Mouse (Mus musculus): ENCODE measurements around the gene Brd3. TPM values are rescaled to one million over a fixed set of nuclear protein-coding genes. Genes with fewer than 3 reads are reported as not detected.
"Not testable (repeated sequence)": the region's sequence is repeated elsewhere in the genome, so short reads cannot be mapped to it uniquely, and the experiment has no call there.

The Brd3 gene
- polyA plus RNA-seq, 1 experiment from 2014 or later = 116 TPM

GRCm38 (mm10) chr2:27516289-27516688 lies 8.8 kb upstream of the Brd3 start:
- peaks cover 24% of the 10 kb centered on the region for H3K4me1 ChIP-seq (ENCODE audit: control insufficient read depth, insufficient read depth, low read length)
- H3K4me2 ChIP-seq = peak overlapping the region; percentile 97
- H3K27me3 ChIP-seq (ENCODE audit: control insufficient read depth, insufficient read depth, low read length) = no peaks in the 10 kb centered on the region
- WGBS (ENCODE audit: insufficient replicate concordance) = 26% methylated on average over 1 of the region's 1 CpGs
- 0 out of 2 replicates have a peak overlapping the region, but pooled peaks have one; percentile 86 for H3K9ac ChIP-seq (ENCODE audit: low read depth, low read length)
- no peak overlapping the region for H3K27ac ChIP-seq (ENCODE audit: low read depth, low read length)
- H3K9me3 ChIP-seq (replicated peaks; ENCODE audit: control insufficient read depth, low read length) = no peaks in the 10 kb centered on the region
- peaks cover 20% of the 10 kb centered on the region for H3K36me3 ChIP-seq (ENCODE audit: control insufficient read depth, insufficient read depth, low read length)
- peak overlapping the region; percentile 74 for H3K4me3 ChIP-seq (ENCODE audit: low read depth, low read length)
- ATAC-seq (replicated peaks; ENCODE audit: insufficient number of reproducible peaks, low FRiP score, low TSS enrichment) = no peak

- WGBS (ENCODE audit: insufficient replicate concordance) = 1% methylated on average over 40 of the region's 40 CpGs
- Histone ChIP-seq H3K27me3 (ENCODE audit: control insufficient read depth, insufficient read depth, low read length) (no peaks in the 10 kb centered on the region), H3K9ac (ENCODE audit: low read depth, low read length) (peak overlapping the region; percentile 86), H3K4me1 (ENCODE audit: control insufficient read depth, insufficient read depth, low read length) (peaks cover 24% of the 10 kb centered on the region), H3K9me3 (replicated peaks; ENCODE audit: control insufficient read depth, low read length) (no peaks in the 10 kb centered on the region), H3K27ac (ENCODE audit: low read depth, low read length) (peak overlapping the region; percentile 90), H3K36me3 (ENCODE audit: control insufficient read depth, insufficient read depth, low read length) (peaks cover 14% of the 10 kb centered on the region), H3K4me3 (ENCODE audit: low read depth, low read length) (peak overlapping the region; percentile 74), H3K4me2 (peak overlapping the region; percentile 97)
- peak; percentile 43 for ATAC-seq (replicated peaks; ENCODE audit: insufficient number of reproducible peaks, low FRiP score, low TSS enrichment)
Observed at GRCm38 (mm10) chr2:27515341-27516166, 8.1 kb upstream of the Brd3 start.

GRCm38 (mm10) chr2:27514639-27515328 lies 7.3 kb upstream of the Brd3 start, which contains the start of gene Wdr5:
Wdr5 (plus strand) TSS chr2:27515157.
- no peaks in the 10 kb centered on the region for H3K27me3 ChIP-seq (ENCODE audit: control insufficient read depth, insufficient read depth, low read length)
- under 1% methylated on average over 57 of the region's 57 CpGs for WGBS (ENCODE audit: insufficient replicate concordance)
- ATAC-seq (replicated peaks; ENCODE audit: insufficient number of reproducible peaks, low FRiP score, low TSS enrichment) = peak; percentile 87
- no peaks in the 10 kb centered on the region for H3K9me3 ChIP-seq (replicated peaks; ENCODE audit: control insufficient read depth, low read length)
- peaks cover 24% of the 10 kb centered on the region for H3K4me1 ChIP-seq (ENCODE audit: control insufficient read depth, insufficient read depth, low read length)
- peak within 1 kb of the TSS; percentile 97 for H3K4me2 ChIP-seq
- peaks cover 11% of the 10 kb centered on the region for H3K36me3 ChIP-seq (ENCODE audit: control insufficient read depth, insufficient read depth, low read length)
- H3K4me3 ChIP-seq (ENCODE audit: low read depth, low read length) = peak within 1 kb of the TSS; percentile 74
- peak within 1 kb of the TSS; percentile 86 for H3K9ac ChIP-seq (ENCODE audit: low read depth, low read length)
- H3K27ac ChIP-seq (ENCODE audit: low read depth, low read length) = peak within 1 kb of the TSS; percentile 90

GRCm38 (mm10) chr2:27513861-27514260 lies 6.4 kb upstream of the Brd3 start:
- 65% methylated on average over 5 of the region's 5 CpGs for WGBS (ENCODE audit: insufficient replicate concordance)
- peak overlapping the region; percentile 90 for H3K27ac ChIP-seq (ENCODE audit: low read depth, low read length)
- no peaks in the 10 kb centered on the region for H3K27me3 ChIP-seq (ENCODE audit: control insufficient read depth, insufficient read depth, low read length)
- peaks cover 5% of the 10 kb centered on the region; the same call in 1 of the 2 replicates for H3K36me3 ChIP-seq (ENCODE audit: control insufficient read depth, insufficient read depth, low read length)
- peak overlapping the region; percentile 97 for H3K4me2 ChIP-seq
- peaks cover 24% of the 10 kb centered on the region for H3K4me1 ChIP-seq (ENCODE audit: control insufficient read depth, insufficient read depth, low read length)
- peak overlapping the region; percentile 86 for H3K9ac ChIP-seq (ENCODE audit: low read depth, low read length)
- no peak for ATAC-seq (replicated peaks; ENCODE audit: insufficient number of reproducible peaks, low FRiP score, low TSS enrichment)
- H3K9me3 ChIP-seq (replicated peaks; ENCODE audit: control insufficient read depth, low read length) = no peaks in the 10 kb centered on the region
- H3K4me3 ChIP-seq (ENCODE audit: low read depth, low read length) = peak overlapping the region; percentile 74

- Histone ChIP-seq H3K9me3 (replicated peaks; ENCODE audit: control insufficient read depth, low read length) (no peaks in the 10 kb centered on the region), H3K27me3 (ENCODE audit: control insufficient read depth, insufficient read depth, low read length) (no peaks in the 10 kb centered on the region), H3K4me3 (ENCODE audit: low read depth, low read length) (no peak overlapping the region), H3K9ac (ENCODE audit: low read depth, low read length) (no peak overlapping the region), H3K36me3 (ENCODE audit: control insufficient read depth, insufficient read depth, low read length) (no peaks in the 10 kb centered on the region), H3K4me2 (no peak overlapping the region), H3K27ac (ENCODE audit: low read depth, low read length) (no peak overlapping the region), H3K4me1 (ENCODE audit: control insufficient read depth, insufficient read depth, low read length) (peaks cover 24% of the 10 kb centered on the region)
- ATAC-seq (replicated peaks; ENCODE audit: insufficient number of reproducible peaks, low FRiP score, low TSS enrichment) = no peak
- WGBS (ENCODE audit: insufficient replicate concordance) = 90% methylated on average over 3 of the region's 3 CpGs
Observed at GRCm38 (mm10) chr2:27512909-27513308, 5.4 kb upstream of the Brd3 start.

- Histone ChIP-seq H3K36me3 (ENCODE audit: control insufficient read depth, insufficient read depth, low read length) (no peaks in the 10 kb centered on the region), H3K27ac (ENCODE audit: low read depth, low read length) (no peak overlapping the region), H3K4me1 (ENCODE audit: control insufficient read depth, insufficient read depth, low read length) (peaks cover 16% of the 10 kb centered on the region), H3K4me2 (no peak overlapping the region), H3K9ac (ENCODE audit: low read depth, low read length) (no peak overlapping the region), H3K4me3 (ENCODE audit: low read depth, low read length) (no peak overlapping the region), H3K27me3 (ENCODE audit: control insufficient read depth, insufficient read depth, low read length) (no peaks in the 10 kb centered on the region), H3K9me3 (replicated peaks; ENCODE audit: control insufficient read depth, low read length) (no peaks in the 10 kb centered on the region)
- no peak for ATAC-seq (replicated peaks; ENCODE audit: insufficient number of reproducible peaks, low FRiP score, low TSS enrichment)
- 92% methylated on average over 7 of the region's 7 CpGs for WGBS (ENCODE audit: insufficient replicate concordance)
Observed at GRCm38 (mm10) chr2:27510706-27511105, 3.2 kb upstream of the Brd3 start.

- peaks cover 25% of the 10 kb centered on the region for H3K4me1 ChIP-seq (ENCODE audit: control insufficient read depth, insufficient read depth, low read length)
- H3K9ac ChIP-seq (ENCODE audit: low read depth, low read length); H3K4me3 ChIP-seq (ENCODE audit: low read depth, low read length); H3K27me3 ChIP-seq (ENCODE audit: control insufficient read depth, insufficient read depth, low read length); H3K4me2 ChIP-seq; H3K36me3 ChIP-seq (ENCODE audit: control insufficient read depth, insufficient read depth, low read length); H3K27ac ChIP-seq (ENCODE audit: low read depth, low read length); H3K9me3 ChIP-seq (replicated peaks; ENCODE audit: control insufficient read depth, low read length); ATAC-seq (replicated peaks; ENCODE audit: insufficient number of reproducible peaks, low FRiP score, low TSS enrichment): not testable (repeated sequence)
- 88% methylated on average over 4 of the region's 4 CpGs for WGBS (ENCODE audit: insufficient replicate concordance)
Observed at GRCm38 (mm10) chr2:27506658-27507057, 804 bp downstream of the Brd3 start.

GRCm38 (mm10) chr2:27505539-27505938 lies 1.9 kb downstream of the Brd3 start:
- no peaks in the 10 kb centered on the region for H3K36me3 ChIP-seq (ENCODE audit: control insufficient read depth, insufficient read depth, low read length)
- H3K4me3 ChIP-seq (ENCODE audit: low read depth, low read length) = no peak overlapping the region
- no peak overlapping the region for H3K9ac ChIP-seq (ENCODE audit: low read depth, low read length)
- H3K4me1 ChIP-seq (ENCODE audit: control insufficient read depth, insufficient read depth, low read length) = peaks cover 25% of the 10 kb centered on the region
- H3K4me2 ChIP-seq = no peak overlapping the region
- 7% methylated on average over 6 of the region's 6 CpGs for WGBS (ENCODE audit: insufficient replicate concordance)
- no peaks in the 10 kb centered on the region for H3K9me3 ChIP-seq (replicated peaks; ENCODE audit: control insufficient read depth, low read length)
- peak; percentile 47; the same call in 1 of the 2 replicates for ATAC-seq (replicated peaks; ENCODE audit: insufficient number of reproducible peaks, low FRiP score, low TSS enrichment)
- no peaks in the 10 kb centered on the region for H3K27me3 ChIP-seq (ENCODE audit: control insufficient read depth, insufficient read depth, low read length)
- H3K27ac ChIP-seq (ENCODE audit: low read depth, low read length) = peak overlapping the region; percentile 36
